Comparison of ENCODE assay signal across 10 mouse cellular contexts in the genomic region with DNA sequence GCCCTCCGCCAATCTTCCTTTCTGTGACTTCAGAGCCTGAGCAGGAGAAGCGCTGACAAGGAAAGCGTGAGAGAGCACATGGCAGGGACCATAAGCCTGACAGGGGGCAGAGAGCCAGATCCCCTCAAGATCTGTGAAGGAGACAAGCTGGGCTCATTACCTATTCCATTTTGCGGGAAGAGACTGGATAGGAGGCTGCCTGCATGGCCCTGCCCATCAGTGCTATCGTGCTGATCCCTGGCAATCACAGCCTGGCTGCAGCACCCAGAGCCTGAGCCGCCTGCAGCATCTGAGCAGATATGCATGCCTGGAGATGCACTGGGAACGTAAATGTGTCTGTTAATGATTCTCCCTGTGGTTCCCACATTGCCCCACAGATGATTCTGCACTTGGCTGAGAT. TPM values are rescaled to one million over a fixed set of nuclear protein-coding genes. Genes with fewer than 3 reads are reported as not detected.
DNase-seq lines count a peak whose midpoint lies in the region; ATAC-seq and TF ChIP-seq lines count a peak whose summit lies in the region.
"Had no signal": no experiment of that assay in that cellular context is flagged by ENCODE, and none has a peak within 500 bp of the region (broad histone marks: within the 10 kb centered on the region; RNA-seq: fewer than 3 reads in every experiment).

No protein-coding gene starts in this region.

- H3K27ac ChIP-seq in midbrain, embryonic 10.5 days (replicated peaks) = 0 out of 2 replicates have a peak overlapping the region, but pooled peaks have one; percentile 6

- H3K9me3 ChIP-seq in midbrain, embryonic 10.5 days (replicated peaks) = no peaks in the 10 kb centered on the region

- peaks cover 35% of the 10 kb centered on the region for H3K27me3 ChIP-seq in midbrain, embryonic 10.5 days (ENCODE audit: low read depth, poor library complexity, severe bottlenecking)

- peak; percentile 28 for DNase-seq in kidney, postnatal 14 days
- DNase-seq in kidney, adult 11 months = no peak
- peak; percentile 84 for DNase-seq in cerebellum, adult 9-11 months
- DNase-seq in midbrain, embryonic 10.5 days (ENCODE audit: low spot score) = no peak
- no peak for DNase-seq in lung, adult 2 months
- no peak for DNase-seq in lung, postnatal 10 days
- DNase-seq in frontal cortex, postnatal 14 days (ENCODE audit: low spot score in 2 of 2) = no peak

- no peak overlapping the region for H3K4me3 ChIP-seq in midbrain, embryonic 10.5 days
- no peak overlapping the region for H3K4me3 ChIP-seq in lung, adult 2 months (replicated peaks; ENCODE audit: extremely low read depth, low read depth, low read length)

- H3K4me1 ChIP-seq in midbrain, embryonic 10.5 days = peaks cover 25% of the 10 kb centered on the region
- no peaks in the 10 kb centered on the region for H3K4me1 ChIP-seq in lung, adult 2 months (ENCODE audit: control insufficient read depth, insufficient read depth, low read length)

- H3K36me3 ChIP-seq in midbrain, embryonic 10.5 days = no peaks in the 10 kb centered on the region

- TF ChIP-seq POLR2A in lung, adult 2 months (IDR thresholded peaks at IDR 0.05; ENCODE audit: borderline replicate concordance, extremely low read depth, low read depth, low read length) = no peak

- peak; percentile 57; the same call in 1 of the 2 replicates for ATAC-seq in cerebellum, adult (ENCODE audit: insufficient number of reproducible peaks, low FRiP score, low TSS enrichment)

- TF ChIP-seq CTCF in lung, adult 2 months (IDR thresholded peaks at IDR 0.05; ENCODE audit: insufficient read depth, low read length) = no peak

- WGBS in midbrain, embryonic 10.5 days = 31% methylated on average over 6 of the region's 7 CpGs
- 12% methylated on average over 7 of the region's 7 CpGs for WGBS in lung, adult 2 months

RNA-seq across cellular contexts. Expression of a gene that starts 12.1 kb away (rescaled TPM):
- polyA plus RNA-seq in midbrain, embryonic 10.5 days (2016; fragmentation: Nextera tagmentation; extraction: Ambion mirVana) = 10.8 and 12.0 TPM in 2 replicates
- not detected in 2 replicates for polyA plus RNA-seq in lung, adult 2 months (2012; rRNA removed)
- polyA plus RNA-seq: liver, adult 2 months; spleen, adult 2 months had no signal

Comparison
In these comparisons a context has a peak if more than half of its experiments do, and no peak if none do; other contexts are left out.
1. DNase-seq: peak in kidney, postnatal 14 days (single experiment) and cerebellum, adult 9-11 months (single experiment); none in kidney, adult 11 months (single experiment), midbrain, embryonic 10.5 days (single experiment), lung, adult 2 months (single experiment), lung, postnatal 10 days (single experiment) and frontal cortex, postnatal 14 days (0 of 2).
2. RNA of a gene that starts 12.1 kb away (polyA plus RNA-seq): 10.8 to 12.0 TPM in midbrain, embryonic 10.5 days; not detected in lung, adult 2 months; every median in the first group is over 10 times any median in the second.